Mouse (Mus musculus): ENCODE results near the gene Gm9918. TPM values are rescaled to one million over a fixed set of nuclear protein-coding genes. Genes with fewer than 3 reads are reported as not detected.

Gm9918 gene
- polyA plus RNA-seq, 1 experiment from 2014 or later, result 0.11 TPM

DNA sequence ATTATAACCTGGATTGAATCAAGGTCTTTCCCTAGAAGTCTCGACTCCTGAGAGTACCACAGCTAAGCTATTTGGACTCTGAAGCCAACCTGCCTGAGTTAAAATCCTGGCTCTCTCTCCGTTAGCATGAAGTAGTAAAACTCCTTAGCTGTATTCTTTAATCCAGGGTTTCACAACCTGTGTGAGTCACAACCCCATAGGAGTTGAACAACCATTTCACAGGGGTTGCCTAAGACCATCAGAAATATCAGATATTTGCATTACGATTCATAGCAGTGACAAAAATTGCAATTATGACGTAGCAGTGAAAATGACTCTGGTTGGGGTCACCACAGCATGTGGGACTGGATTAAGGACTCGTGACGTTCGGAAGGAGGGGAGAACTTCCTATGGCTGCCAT lies 37.6 kb upstream of the Gm9918 start:
- 84% methylated on average over 7 of the region's 7 CpGs for WGBS
- Histone ChIP-seq H3K27ac (ENCODE audit: low read depth) (no peak overlapping the region), H3K4me1 (replicated peaks; ENCODE audit: control insufficient read depth, insufficient read depth, low read length) (peaks cover 20% of the 10 kb centered on the region), H3K27me3 (replicated peaks; ENCODE audit: control insufficient read depth, insufficient read depth, low read length) (no peaks in the 10 kb centered on the region), H3K9me3 (ENCODE audit: control insufficient read depth, low read length) (no peaks in the 10 kb centered on the region), H3K4me2 (ENCODE audit: low read length) (no peak overlapping the region), H3K9ac (ENCODE audit: low read length) (no peak overlapping the region), H3K36me3 (ENCODE audit: control insufficient read depth, insufficient read depth, low read length) (0 out of 2 replicates have a peak, but pooled peaks cover 6% of the 10 kb centered on the region), H3K4me3 (ENCODE audit: low read depth, low read length) (no peak overlapping the region)
- DNase-seq (ENCODE audit: low spot score), result no peak
- ATAC-seq (replicated peaks; ENCODE audit: low FRiP score, low TSS enrichment, low read depth), result no peak

DNA sequence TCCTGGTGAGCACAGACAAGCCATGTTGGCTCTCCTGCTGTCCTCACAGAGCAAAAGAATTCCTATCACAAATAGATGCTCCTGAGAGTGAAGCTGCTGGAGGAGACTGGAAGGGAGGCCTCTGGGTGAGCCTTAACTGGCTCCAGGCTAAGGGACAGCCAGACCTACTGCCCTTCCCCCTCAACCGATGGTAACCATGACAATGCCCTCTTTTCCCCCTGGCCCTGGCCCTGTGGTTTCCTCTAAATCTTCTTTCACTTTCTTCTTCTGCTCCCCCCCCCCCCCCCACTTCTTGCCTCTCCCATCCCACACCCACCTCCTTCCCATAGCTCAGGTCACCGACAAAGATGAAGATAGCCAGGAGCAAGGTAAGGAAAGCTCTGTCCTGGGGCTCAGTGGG lies 36.5 kb upstream of the Gm9918 start:
- H3K4me2 ChIP-seq (ENCODE audit: low read length), result no peak overlapping the region
- H3K36me3 ChIP-seq (ENCODE audit: control insufficient read depth, insufficient read depth, low read length), result peaks cover 17% of the 10 kb centered on the region
- no peak overlapping the region for H3K27ac ChIP-seq (ENCODE audit: low read depth)
- DNase-seq (ENCODE audit: low spot score) (no peak), ATAC-seq (replicated peaks; ENCODE audit: low FRiP score, low TSS enrichment, low read depth) (no peak)
- no peaks in the 10 kb centered on the region for H3K27me3 ChIP-seq (replicated peaks; ENCODE audit: control insufficient read depth, insufficient read depth, low read length)
- no peak overlapping the region for H3K4me3 ChIP-seq (ENCODE audit: low read depth, low read length)
- WGBS, result 8% methylated on average over 2 of the region's 2 CpGs
- no peak overlapping the region for H3K9ac ChIP-seq (ENCODE audit: low read length)
- peaks cover 20% of the 10 kb centered on the region for H3K4me1 ChIP-seq (replicated peaks; ENCODE audit: control insufficient read depth, insufficient read depth, low read length)
- H3K9me3 ChIP-seq (ENCODE audit: control insufficient read depth, low read length), result no peaks in the 10 kb centered on the region

DNA sequence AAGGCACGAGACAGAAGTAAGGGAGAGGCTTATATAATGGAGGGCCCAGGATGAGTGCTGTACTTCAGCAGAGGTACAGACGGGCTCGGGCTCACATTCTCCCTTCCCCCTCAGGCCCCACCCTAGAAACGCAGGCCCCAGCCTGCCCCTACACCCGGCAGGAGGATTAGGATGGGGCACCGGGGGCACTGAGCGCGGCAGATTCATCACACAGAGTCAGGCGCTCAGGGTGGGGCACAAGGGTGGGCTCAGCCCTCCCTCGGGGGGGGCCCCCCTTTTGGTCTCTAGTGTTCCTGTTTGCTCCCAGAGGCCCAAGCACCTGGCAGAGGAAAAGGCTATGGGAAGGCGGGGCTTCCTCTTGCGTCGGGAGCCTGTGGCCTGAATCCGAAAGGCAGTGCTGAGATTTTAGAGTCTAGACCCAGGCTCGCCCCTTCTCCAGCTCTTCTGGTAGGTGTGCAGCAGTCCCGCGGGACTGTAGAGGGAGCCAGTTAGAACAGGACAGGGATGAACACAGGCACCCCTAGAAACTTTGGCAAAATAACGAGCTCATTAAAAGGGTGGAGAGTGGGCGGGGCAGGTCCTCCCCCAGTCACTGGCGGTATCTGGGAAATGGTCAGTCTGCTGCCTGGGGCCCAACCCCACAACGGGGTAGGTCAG lies 34.9 kb upstream of the Gm9918 start:
- 0 out of 2 replicates have a peak overlapping the region, but pooled peaks have one; percentile 59 for H3K27ac ChIP-seq (ENCODE audit: low read depth)
- ATAC-seq (replicated peaks; ENCODE audit: low FRiP score, low TSS enrichment, low read depth), result peak; percentile 78
- H3K9ac ChIP-seq (ENCODE audit: low read length), result 0 out of 2 replicates have a peak overlapping the region, but pooled peaks have one; percentile 16
- H3K27me3 ChIP-seq (replicated peaks; ENCODE audit: control insufficient read depth, insufficient read depth, low read length), result no peaks in the 10 kb centered on the region
- peaks cover 28% of the 10 kb centered on the region for H3K36me3 ChIP-seq (ENCODE audit: control insufficient read depth, insufficient read depth, low read length)
- 0 out of 2 replicates have a peak overlapping the region, but pooled peaks have one; percentile 4 for H3K4me3 ChIP-seq (ENCODE audit: low read depth, low read length)
- no peaks in the 10 kb centered on the region for H3K9me3 ChIP-seq (ENCODE audit: control insufficient read depth, low read length)
- 15% methylated on average over 18 of the region's 21 CpGs for WGBS
- H3K4me1 ChIP-seq (replicated peaks; ENCODE audit: control insufficient read depth, insufficient read depth, low read length), result peaks cover 20% of the 10 kb centered on the region
- peak; percentile 73 for DNase-seq (ENCODE audit: low spot score)
- H3K4me2 ChIP-seq (ENCODE audit: low read length), result peak overlapping the region; percentile 39

- WGBS, result 87% methylated on average over 14 of the region's 14 CpGs
- Histone ChIP-seq H3K4me3 (ENCODE audit: low read depth, low read length) (no peak overlapping the region), H3K4me2 (ENCODE audit: low read length) (no peak overlapping the region), H3K36me3 (ENCODE audit: control insufficient read depth, insufficient read depth, low read length) (peaks cover 28% of the 10 kb centered on the region), H3K27ac (ENCODE audit: low read depth) (no peak overlapping the region), H3K4me1 (replicated peaks; ENCODE audit: control insufficient read depth, insufficient read depth, low read length) (peaks cover 35% of the 10 kb centered on the region), H3K9ac (ENCODE audit: low read length) (no peak overlapping the region), H3K27me3 (replicated peaks; ENCODE audit: control insufficient read depth, insufficient read depth, low read length) (no peaks in the 10 kb centered on the region), H3K9me3 (ENCODE audit: control insufficient read depth, low read length) (no peaks in the 10 kb centered on the region)
- DNase-seq (ENCODE audit: low spot score) (peak; percentile 52), ATAC-seq (replicated peaks; ENCODE audit: low FRiP score, low TSS enrichment, low read depth) (no peak)
Measured at GRCm38 (mm10) chr15:102238543-102239259, 31.7 kb upstream of the Gm9918 start.

GRCm38 (mm10) chr15:102239260-102239590 lies 31.1 kb upstream of the Gm9918 start:
- ATAC-seq (replicated peaks; ENCODE audit: low FRiP score, low TSS enrichment, low read depth) (no peak), DNase-seq (ENCODE audit: low spot score) (peak; percentile 95)
- Histone ChIP-seq H3K9me3 (ENCODE audit: control insufficient read depth, low read length) (no peaks in the 10 kb centered on the region), H3K36me3 (ENCODE audit: control insufficient read depth, insufficient read depth, low read length) (peaks cover 28% of the 10 kb centered on the region), H3K27ac (ENCODE audit: low read depth) (no peak overlapping the region), H3K9ac (ENCODE audit: low read length) (no peak overlapping the region), H3K4me1 (replicated peaks; ENCODE audit: control insufficient read depth, insufficient read depth, low read length) (peaks cover 37% of the 10 kb centered on the region), H3K4me3 (ENCODE audit: low read depth, low read length) (no peak overlapping the region), H3K27me3 (replicated peaks; ENCODE audit: control insufficient read depth, insufficient read depth, low read length) (no peaks in the 10 kb centered on the region), H3K4me2 (ENCODE audit: low read length) (no peak overlapping the region)
- 8% methylated on average over 9 of the region's 9 CpGs for WGBS

DNA sequence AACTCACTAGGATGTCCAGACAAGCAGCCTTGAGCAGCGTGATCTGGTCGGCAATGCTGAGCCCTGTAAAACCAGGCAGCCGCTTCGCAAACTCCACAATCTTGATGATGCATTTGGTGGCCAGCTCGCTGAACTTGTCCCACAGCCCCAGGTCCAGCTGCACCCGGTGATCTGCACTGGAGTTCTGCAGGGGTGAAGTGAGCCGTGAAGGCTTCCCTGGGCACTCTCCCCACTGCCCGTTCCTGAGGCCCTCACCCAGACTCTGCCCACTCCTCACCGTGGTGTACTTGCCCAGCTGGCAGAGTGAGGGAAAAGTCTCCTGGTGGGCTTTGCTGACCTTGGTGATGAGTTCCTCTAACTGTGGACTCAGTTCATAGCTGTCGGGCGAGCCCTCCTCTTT lies 30.5 kb upstream of the Gm9918 start:
- peaks cover 38% of the 10 kb centered on the region for H3K4me1 ChIP-seq (replicated peaks; ENCODE audit: control insufficient read depth, insufficient read depth, low read length)
- H3K27me3 ChIP-seq (replicated peaks; ENCODE audit: control insufficient read depth, insufficient read depth, low read length), result no peaks in the 10 kb centered on the region
- H3K36me3 ChIP-seq (ENCODE audit: control insufficient read depth, insufficient read depth, low read length), result peaks cover 28% of the 10 kb centered on the region
- DNase-seq (ENCODE audit: low spot score) (no peak), ATAC-seq (replicated peaks; ENCODE audit: low FRiP score, low TSS enrichment, low read depth) (no peak)
- no peaks in the 10 kb centered on the region for H3K9me3 ChIP-seq (ENCODE audit: control insufficient read depth, low read length)
- H3K4me3 ChIP-seq (ENCODE audit: low read depth, low read length), result no peak overlapping the region
- no peak overlapping the region for H3K4me2 ChIP-seq (ENCODE audit: low read length)
- no peak overlapping the region for H3K9ac ChIP-seq (ENCODE audit: low read length)
- WGBS, result 80% methylated on average over 11 of the region's 11 CpGs
- H3K27ac ChIP-seq (ENCODE audit: low read depth), result no peak overlapping the region

DNA sequence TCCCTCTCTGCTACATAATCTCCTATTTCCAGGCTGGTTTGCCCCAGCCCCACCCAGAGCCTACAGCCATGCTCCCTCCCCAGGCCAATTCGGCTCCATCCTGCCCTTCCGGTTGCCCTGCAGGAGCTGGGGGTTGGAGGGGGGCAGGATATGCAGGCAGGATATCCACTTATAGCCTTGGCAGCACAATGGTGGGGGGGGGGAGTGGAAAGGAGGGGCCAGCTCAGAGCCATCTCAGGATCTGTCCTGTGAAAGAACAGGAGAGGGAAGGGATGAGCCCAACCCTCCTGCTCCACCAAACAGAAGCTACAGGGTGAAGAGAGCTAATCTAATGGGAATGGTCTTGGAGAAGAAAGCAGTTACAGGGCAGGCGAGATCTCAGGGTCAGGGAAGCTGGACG lies 29.8 kb upstream of the Gm9918 start:
- Histone ChIP-seq H3K4me3 (ENCODE audit: low read depth, low read length) (no peak overlapping the region), H3K27ac (ENCODE audit: low read depth) (no peak overlapping the region), H3K4me1 (replicated peaks; ENCODE audit: control insufficient read depth, insufficient read depth, low read length) (peaks cover 35% of the 10 kb centered on the region), H3K27me3 (replicated peaks; ENCODE audit: control insufficient read depth, insufficient read depth, low read length) (no peaks in the 10 kb centered on the region), H3K4me2 (ENCODE audit: low read length) (no peak overlapping the region), H3K36me3 (ENCODE audit: control insufficient read depth, insufficient read depth, low read length) (peaks cover 28% of the 10 kb centered on the region), H3K9me3 (ENCODE audit: control insufficient read depth, low read length) (no peaks in the 10 kb centered on the region), H3K9ac (ENCODE audit: low read length) (no peak overlapping the region)
- ATAC-seq (replicated peaks; ENCODE audit: low FRiP score, low TSS enrichment, low read depth) (no peak), DNase-seq (ENCODE audit: low spot score) (no peak)
- 85% methylated on average over 4 of the region's 4 CpGs for WGBS

GRCm38 (mm10) chr15:102242404-102243228 lies 27.7 kb upstream of the Gm9918 start:
- H3K4me3 ChIP-seq (ENCODE audit: low read depth, low read length), result no peak overlapping the region
- no peak overlapping the region for H3K9ac ChIP-seq (ENCODE audit: low read length)
- H3K36me3 ChIP-seq (ENCODE audit: control insufficient read depth, insufficient read depth, low read length), result peaks cover 24% of the 10 kb centered on the region
- no peak for ATAC-seq (replicated peaks; ENCODE audit: low FRiP score, low TSS enrichment, low read depth)
- peaks cover 29% of the 10 kb centered on the region for H3K4me1 ChIP-seq (replicated peaks; ENCODE audit: control insufficient read depth, insufficient read depth, low read length)
- 38% methylated on average over 12 of the region's 12 CpGs for WGBS
- H3K27me3 ChIP-seq (replicated peaks; ENCODE audit: control insufficient read depth, insufficient read depth, low read length), result no peaks in the 10 kb centered on the region
- peak overlapping the region; percentile 95 for H3K4me2 ChIP-seq (ENCODE audit: low read length)
- no peaks in the 10 kb centered on the region for H3K9me3 ChIP-seq (ENCODE audit: control insufficient read depth, low read length)
- DNase-seq (ENCODE audit: low spot score), result no peak
- peak overlapping the region; percentile 54; the same call in 1 of the 2 replicates for H3K27ac ChIP-seq (ENCODE audit: low read depth)
